Mouse (Mus musculus): ENCODE measurements around the gene Rgs6. TPM values are rescaled to one million over a fixed set of nuclear protein-coding genes. Genes with fewer than 3 reads are reported as not detected.

The Rgs6 gene
- polyA plus RNA-seq, 1 experiment = 0.14 TPM

GRCm38 (mm10) chr12:83033171-83033835 lies 445.2 kb downstream of the Rgs6 start:
- Histone ChIP-seq H3K27ac (ENCODE audit: insufficient read depth, low read length) (no peak overlapping the region), H3K4me1 (ENCODE audit: control insufficient read depth, insufficient read depth, insufficient read length) (no peaks in the 10 kb centered on the region), H3K4me3 (ENCODE audit: extremely low read depth, insufficient read depth, insufficient read length) (no peak overlapping the region), H3K36me3 (ENCODE audit: control insufficient read depth, insufficient read depth, low read length) (no peaks in the 10 kb centered on the region), H3K27me3 (ENCODE audit: control insufficient read depth, insufficient read depth, low read length) (no peaks in the 10 kb centered on the region)
- no peak for DNase-seq (ENCODE audit: low read depth in 1 of 2, low spot score in 2 of 2)
- no peak for TF ChIP-seq POLR2A (IDR thresholded peaks at IDR 0.05; ENCODE audit: low read depth, low read length)
- 84% methylated on average over 7 of the region's 7 CpGs for WGBS

DNA sequence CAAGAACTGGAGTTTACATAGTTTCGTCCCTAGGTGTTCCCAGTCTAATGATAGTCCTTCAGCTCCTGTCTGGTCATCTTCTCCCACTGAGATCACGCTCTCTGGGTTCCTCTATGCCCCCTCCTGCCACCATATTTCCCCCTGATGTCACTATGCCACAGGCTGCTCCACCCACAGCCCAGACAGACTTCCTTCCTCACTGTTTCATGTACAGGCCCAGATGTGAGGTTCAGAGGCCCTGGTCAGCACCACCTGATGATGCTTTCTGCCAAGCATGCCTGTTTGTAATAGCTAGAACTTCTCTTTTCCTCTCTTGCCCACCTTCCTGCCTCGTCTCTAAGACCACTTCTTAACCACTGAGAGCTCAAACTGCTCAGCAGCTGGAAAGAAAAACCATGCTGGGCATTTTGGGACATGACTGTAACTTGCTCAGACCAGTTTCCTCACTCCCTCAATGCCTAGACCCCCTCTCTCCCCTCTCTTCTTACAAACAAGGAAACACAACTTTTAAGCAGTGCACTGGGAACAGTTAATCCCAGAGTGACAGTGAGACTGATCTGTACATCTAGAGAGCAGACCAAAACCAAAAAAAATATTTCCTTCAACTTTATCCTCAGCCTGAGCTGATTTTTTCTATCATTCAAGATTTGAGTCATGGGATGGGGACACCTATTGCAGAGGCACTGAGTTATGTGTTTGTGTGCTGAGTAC lies 446.9 kb downstream of the Rgs6 start:
- H3K4me1 ChIP-seq (ENCODE audit: control insufficient read depth, insufficient read depth, insufficient read length) = peaks cover 2% of the 10 kb centered on the region; the same call in 1 of the 2 replicates
- DNase-seq (ENCODE audit: low read depth in 1 of 2, low spot score in 2 of 2) = no peak
- H3K4me3 ChIP-seq (ENCODE audit: extremely low read depth, insufficient read depth, insufficient read length) = no peak overlapping the region
- no peak overlapping the region for H3K27ac ChIP-seq (ENCODE audit: insufficient read depth, low read length)
- TF ChIP-seq CTCF (IDR thresholded peaks at IDR 0.05; ENCODE audit: extremely low read depth, insufficient read depth, insufficient read length, insufficient replicate concordance) (no peak), POLR2A (IDR thresholded peaks at IDR 0.05; ENCODE audit: low read depth, low read length) (no peak)
- H3K27me3 ChIP-seq (ENCODE audit: control insufficient read depth, insufficient read depth, low read length) = no peaks in the 10 kb centered on the region
- no peaks in the 10 kb centered on the region for H3K36me3 ChIP-seq (ENCODE audit: control insufficient read depth, insufficient read depth, low read length)
- WGBS = 32% methylated on average over 3 of the region's 3 CpGs

DNA sequence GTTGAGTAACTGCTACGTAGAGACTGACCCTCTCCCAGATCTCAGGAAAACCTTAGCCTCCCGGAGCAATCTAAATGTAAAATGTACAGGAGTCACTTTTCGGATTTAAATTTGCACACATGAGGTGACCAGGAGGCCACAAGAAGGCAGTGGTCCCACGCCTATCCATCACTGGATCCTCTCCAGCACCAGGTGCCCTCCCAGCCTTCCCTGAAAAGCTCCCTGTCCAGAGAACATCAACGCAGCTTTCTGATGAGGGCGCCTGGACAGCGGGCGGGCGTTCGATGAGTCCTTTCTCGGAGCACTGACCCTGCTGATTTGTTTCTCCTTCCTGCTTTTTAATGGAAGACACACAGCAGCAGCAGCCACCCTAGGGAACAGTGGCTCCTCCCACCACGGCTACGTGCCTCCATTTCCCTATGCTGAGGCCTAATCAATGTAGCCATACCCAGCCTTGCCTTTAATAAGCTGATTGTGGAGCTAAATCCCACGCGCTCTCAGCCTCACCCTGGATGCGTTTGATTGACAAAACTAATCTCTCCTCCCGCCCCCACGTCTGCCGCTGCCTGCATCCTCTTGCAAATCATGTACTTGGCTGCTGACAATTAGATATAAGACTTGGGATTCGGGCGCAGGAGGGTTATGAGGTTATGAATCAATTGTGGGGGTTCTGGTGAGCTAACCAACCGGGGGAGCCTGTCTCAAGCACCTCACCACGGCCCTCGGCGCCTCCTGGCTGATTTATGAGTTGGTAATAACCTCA lies 449.9 kb downstream of the Rgs6 start:
- Histone ChIP-seq H3K36me3 (ENCODE audit: control insufficient read depth, insufficient read depth, low read length) (no peaks in the 10 kb centered on the region), H3K4me3 (ENCODE audit: extremely low read depth, insufficient read depth, insufficient read length) (no peak overlapping the region), H3K4me1 (ENCODE audit: control insufficient read depth, insufficient read depth, insufficient read length) (peaks cover 4% of the 10 kb centered on the region; the same call in 1 of the 2 replicates), H3K27me3 (ENCODE audit: control insufficient read depth, insufficient read depth, low read length) (no peaks in the 10 kb centered on the region), H3K27ac (ENCODE audit: insufficient read depth, low read length) (no peak overlapping the region)
- WGBS = 87% methylated on average over 25 of the region's 25 CpGs
- TF ChIP-seq CTCF (IDR thresholded peaks at IDR 0.05; ENCODE audit: extremely low read depth, insufficient read depth, insufficient read length, insufficient replicate concordance) (no peak), POLR2A (IDR thresholded peaks at IDR 0.05; ENCODE audit: low read depth, low read length) (no peak)
- DNase-seq (ENCODE audit: low read depth in 1 of 2, low spot score in 2 of 2) = no peak

DNA sequence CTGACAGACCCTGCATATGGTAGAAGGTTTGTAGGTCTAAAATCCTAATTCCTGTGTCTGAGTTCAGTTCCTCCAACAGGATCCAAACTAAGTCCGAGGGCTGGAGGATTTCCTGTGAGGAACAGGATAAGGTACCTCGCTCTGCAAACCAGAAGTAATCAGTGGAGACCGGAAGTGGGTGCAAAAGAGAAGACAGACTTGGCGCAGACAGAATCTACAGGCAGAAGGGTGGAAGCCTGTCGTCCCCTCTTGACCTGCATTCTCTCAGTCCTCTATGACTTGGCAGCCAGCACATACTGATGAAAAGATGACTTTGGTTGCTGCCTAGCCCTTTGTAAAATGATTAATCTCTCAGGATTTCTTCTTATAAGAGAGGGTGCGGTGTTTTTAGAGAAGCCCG lies 450.7 kb downstream of the Rgs6 start:
- no peak overlapping the region for H3K27ac ChIP-seq (ENCODE audit: insufficient read depth, low read length)
- no peak overlapping the region for H3K4me3 ChIP-seq (ENCODE audit: extremely low read depth, insufficient read depth, insufficient read length)
- no peaks in the 10 kb centered on the region for H3K36me3 ChIP-seq (ENCODE audit: control insufficient read depth, insufficient read depth, low read length)
- no peaks in the 10 kb centered on the region for H3K27me3 ChIP-seq (ENCODE audit: control insufficient read depth, insufficient read depth, low read length)
- TF ChIP-seq CTCF (IDR thresholded peaks at IDR 0.05; ENCODE audit: extremely low read depth, insufficient read depth, insufficient read length, insufficient replicate concordance) (no peak), POLR2A (IDR thresholded peaks at IDR 0.05; ENCODE audit: low read depth, low read length) (no peak)
- WGBS = 36% methylated on average over 7 of the region's 7 CpGs
- peaks cover 4% of the 10 kb centered on the region; the same call in 1 of the 2 replicates for H3K4me1 ChIP-seq (ENCODE audit: control insufficient read depth, insufficient read depth, insufficient read length)
- DNase-seq (ENCODE audit: low read depth in 1 of 2, low spot score in 2 of 2) = no peak

GRCm38 (mm10) chr12:83039859-83040258 lies 451.8 kb downstream of the Rgs6 start:
- H3K27me3 ChIP-seq (ENCODE audit: control insufficient read depth, insufficient read depth, low read length) = no peaks in the 10 kb centered on the region
- no peak for DNase-seq (ENCODE audit: low read depth in 1 of 2, low spot score in 2 of 2)
- no peak overlapping the region for H3K4me3 ChIP-seq (ENCODE audit: extremely low read depth, insufficient read depth, insufficient read length)
- WGBS = 4% methylated on average over 3 of the region's 3 CpGs
- peaks cover 4% of the 10 kb centered on the region; the same call in 1 of the 2 replicates for H3K4me1 ChIP-seq (ENCODE audit: control insufficient read depth, insufficient read depth, insufficient read length)
- H3K36me3 ChIP-seq (ENCODE audit: control insufficient read depth, insufficient read depth, low read length) = no peaks in the 10 kb centered on the region
- no peak for TF ChIP-seq POLR2A (IDR thresholded peaks at IDR 0.05; ENCODE audit: low read depth, low read length)
- no peak for TF ChIP-seq CTCF (IDR thresholded peaks at IDR 0.05; ENCODE audit: extremely low read depth, insufficient read depth, insufficient read length, insufficient replicate concordance)
- H3K27ac ChIP-seq (ENCODE audit: insufficient read depth, low read length) = no peak overlapping the region

- WGBS = 91% methylated on average over 6 of the region's 6 CpGs
- no peak for DNase-seq (ENCODE audit: low read depth in 1 of 2, low spot score in 2 of 2)
- no peaks in the 10 kb centered on the region; the same call in 1 of the 2 replicates for H3K27me3 ChIP-seq (ENCODE audit: control insufficient read depth, insufficient read depth, low read length)
- H3K27ac ChIP-seq (ENCODE audit: insufficient read depth, low read length) = no peak overlapping the region
- no peak for TF ChIP-seq CTCF (IDR thresholded peaks at IDR 0.05; ENCODE audit: extremely low read depth, insufficient read depth, insufficient read length, insufficient replicate concordance)
- no peak for TF ChIP-seq POLR2A (IDR thresholded peaks at IDR 0.05; ENCODE audit: low read depth, low read length)
- H3K4me3 ChIP-seq (ENCODE audit: extremely low read depth, insufficient read depth, insufficient read length) = no peak overlapping the region
- H3K36me3 ChIP-seq (ENCODE audit: control insufficient read depth, insufficient read depth, low read length) = no peaks in the 10 kb centered on the region
- peaks cover 4% of the 10 kb centered on the region; the same call in 1 of the 2 replicates for H3K4me1 ChIP-seq (ENCODE audit: control insufficient read depth, insufficient read depth, insufficient read length)
Observed at GRCm38 (mm10) chr12:83043980-83044620, 456.0 kb downstream of the Rgs6 start.

All from spleen, adult 2 months (tissue).